In genomic region chr11:67228731-67229130, GRCm38 (mm10) we compare ENCODE assay signal across 24 mouse cellular contexts. TPM values are rescaled to one million over a fixed set of nuclear protein-coding genes. Genes with fewer than 3 reads are reported as not detected.
DNase-seq lines count a peak whose midpoint lies in the region; ATAC-seq and TF ChIP-seq lines count a peak whose summit lies in the region.
"Had no signal": no experiment of that assay in that cellular context is flagged by ENCODE, and none has a peak within 500 bp of the region (broad histone marks: within the 10 kb centered on the region; RNA-seq: fewer than 3 reads in every experiment).

No protein-coding gene starts in this region.

- 73% methylated on average over 3 of the region's 3 CpGs for WGBS in lung, embryonic 14.5 days

- no peak overlapping the region for H3K9ac ChIP-seq in lung, embryonic 14.5 days
- H3K9ac ChIP-seq: embryonic facial prominence, embryonic 12.5 days; forebrain, embryonic 13.5 days; forebrain, embryonic 15.5 days; forebrain, postnatal 0 days had no signal

- H3K4me2 ChIP-seq in lung, embryonic 14.5 days, result no peak overlapping the region
- H3K4me2 ChIP-seq: embryonic facial prominence, embryonic 12.5 days; forebrain, embryonic 13.5 days; forebrain, embryonic 15.5 days had no signal

- H3K27me3 ChIP-seq in lung, embryonic 14.5 days (ENCODE audit: insufficient read depth, low read length), result no peaks in the 10 kb centered on the region
- H3K27me3 ChIP-seq: embryonic facial prominence, embryonic 12.5 days; forebrain, embryonic 13.5 days; forebrain, embryonic 15.5 days had no signal

- peak overlapping the region; percentile 94 for H3K27ac ChIP-seq in gastrocnemius, adult 2 months
- no peak overlapping the region for H3K27ac ChIP-seq in lung, embryonic 14.5 days (ENCODE audit: low read depth)
- H3K27ac ChIP-seq: embryonic facial prominence, embryonic 10.5 days; embryonic facial prominence, embryonic 12.5 days; forebrain, embryonic 13.5 days; forebrain, embryonic 15.5 days had no signal

- H3K36me3 ChIP-seq in lung, embryonic 14.5 days (ENCODE audit: insufficient read depth), result no peaks in the 10 kb centered on the region
- H3K36me3 ChIP-seq: embryonic facial prominence, embryonic 10.5 days; embryonic facial prominence, embryonic 12.5 days; forebrain, embryonic 15.5 days had no signal

- TF ChIP-seq CTCF in gastrocnemius, adult 2 months (IDR thresholded peaks at IDR 0.05), result no peak
- TF ChIP-seq CTCF in lung, embryonic 14.5 days (IDR thresholded peaks at IDR 0.05; ENCODE audit: low read depth), result no peak

- H3K4me3 ChIP-seq in gastrocnemius, adult 2 months, result no peak overlapping the region; the same call in 1 of the 2 replicates
- H3K4me3 ChIP-seq in lung, embryonic 14.5 days (ENCODE audit: low read depth, low read length), result no peak overlapping the region
- H3K4me3 ChIP-seq: embryonic facial prominence, embryonic 10.5 days; embryonic facial prominence, embryonic 12.5 days; forebrain, embryonic 13.5 days; forebrain, embryonic 15.5 days had no signal

- no peaks in the 10 kb centered on the region for H3K4me1 ChIP-seq in lung, embryonic 14.5 days (ENCODE audit: insufficient read depth)
- H3K4me1 ChIP-seq: embryonic facial prominence, embryonic 10.5 days; embryonic facial prominence, embryonic 12.5 days; forebrain, embryonic 13.5 days; forebrain, embryonic 15.5 days had no signal

- no peak for DNase-seq in gastrocnemius, adult 2 months
- DNase-seq in gastrocnemius, postnatal 25 days, result no peak
- DNase-seq in lung, embryonic 14.5 days, result peak; percentile 5
- DNase-seq in lung, postnatal 36 days, result no peak
- DNase-seq in brain, adult 2 months (ENCODE audit: low read depth, low spot score), result peak; percentile 59
- DNase-seq in telencephalon, adult 2 months (ENCODE audit: low read depth, low spot score), result peak; percentile 46
- DNase-seq: adrenal gland, adult 2 months; adrenal gland, postnatal 10 days; adrenal gland, postnatal 25 days; cerebellum, adult 11-12 months; cerebellum, adult 2 months; cerebellum, adult 9-10 months; cerebellum, postnatal 10 days; cerebellum, postnatal 25 days; forebrain, postnatal 0 days had no signal

- ATAC-seq in lung, embryonic 14.5 days (ENCODE audit: insufficient read depth), result no peak
- no peak for ATAC-seq in activated CD4-positive, CD25-positive, alpha-beta regulatory T cell, adult 4 months
- ATAC-seq: forebrain, embryonic 13.5 days; forebrain, embryonic 15.5 days; forebrain, postnatal 0 days had no signal

- intact Hi-C loops in gastrocnemius, adult 2 months (cut with DNase I), result no loop called here

- no peaks in the 10 kb centered on the region for H3K9me3 ChIP-seq in lung, embryonic 14.5 days (ENCODE audit: low read depth, low read length)
- H3K9me3 ChIP-seq: embryonic facial prominence, embryonic 10.5 days; embryonic facial prominence, embryonic 12.5 days; forebrain, embryonic 13.5 days; forebrain, embryonic 15.5 days had no signal

RNA-seq across cellular contexts. Expression of gene Myh4, which starts 9.1 kb away (rescaled TPM):
- over 10,000 TPM; 14,648 to 28,741 TPM for total RNA-seq in gastrocnemius, adult 2 months (2021)
- total RNA-seq in gastrocnemius, postnatal 25 days (2021), result over 10,000 TPM; 20,146 to 24,206 TPM
- 0.03 TPM in 1 of 2 replicates, not detected in the other for polyA plus RNA-seq in lung, embryonic 14.5 days (2014; fragmentation: Nextera tagmentation; extraction: Ambion mirVana)
- under 1 TPM in 1 of 2 experiments, not detected in 1; 0.09 TPM for polyA plus RNA-seq in activated CD4-positive, CD25-positive, alpha-beta regulatory T cell, adult 4 months (2017; shearing (Covaris generic))
- total RNA-seq: adrenal gland, adult 2 months; adrenal gland, postnatal 25 days; MEL had no signal
- polyA plus RNA-seq: adrenal gland, adult 2 months; C2C12; cerebellum, adult 2 months; forebrain, embryonic 11.5 days; forebrain, embryonic 13.5 days; forebrain, embryonic 15.5 days had no signal

RNA-seq across cellular contexts. Expression of gene Myh1, which starts 28.9 kb away (rescaled TPM):
- total RNA-seq in gastrocnemius, adult 2 months (2021), result 1,000 to 10,000 TPM; 1,466 to 5,880 TPM
- 1,000 to 10,000 TPM; 3,929 to 5,903 TPM for total RNA-seq in gastrocnemius, postnatal 25 days (2021)
- polyA plus RNA-seq in lung, embryonic 14.5 days (2014; fragmentation: Nextera tagmentation; extraction: Ambion mirVana), result not detected in 2 replicates
- not detected for polyA plus RNA-seq in activated CD4-positive, CD25-positive, alpha-beta regulatory T cell, adult 4 months (2017; shearing (Covaris generic))
- total RNA-seq: MEL had no signal
- polyA plus RNA-seq: adrenal gland, adult 2 months; cerebellum, adult 2 months; embryonic facial prominence, embryonic 10.5 days; forebrain, embryonic 11.5 days had no signal

RNA-seq across cellular contexts. Expression of gene Myh8, which starts 48.2 kb away (rescaled TPM):
- total RNA-seq in gastrocnemius, adult 2 months (2021), result 100 to 1,000 TPM; 172 to 287 TPM
- 100 to 1,000 TPM; 217 to 253 TPM for total RNA-seq in gastrocnemius, postnatal 25 days (2021)
- polyA plus RNA-seq in lung, embryonic 14.5 days (2014; fragmentation: Nextera tagmentation; extraction: Ambion mirVana), result 0.22 and 0.28 TPM in 2 replicates
- polyA plus RNA-seq in activated CD4-positive, CD25-positive, alpha-beta regulatory T cell, adult 4 months (2017; shearing (Covaris generic)), result under 1 TPM in 1 of 2 experiments, not detected in 1; 0.28 TPM
- total RNA-seq: adrenal gland, adult 2 months; adrenal gland, postnatal 25 days; MEL had no signal
- polyA plus RNA-seq: adrenal gland, adult 2 months; C2C12; forebrain, embryonic 11.5 days had no signal

RNA-seq across cellular contexts. Expression of gene Myh2, which starts 57.9 kb away (rescaled TPM):
- total RNA-seq in gastrocnemius, adult 2 months (2021), result 1,000 to 10,000 TPM; 1,238 to 3,712 TPM
- 1,000 to 10,000 TPM; 1,544 to 1,819 TPM for total RNA-seq in gastrocnemius, postnatal 25 days (2021)
- polyA plus RNA-seq in lung, embryonic 14.5 days (2014; fragmentation: Nextera tagmentation; extraction: Ambion mirVana), result not detected in 2 replicates
- not detected for polyA plus RNA-seq in activated CD4-positive, CD25-positive, alpha-beta regulatory T cell, adult 4 months (2017; shearing (Covaris generic))
- total RNA-seq: adrenal gland, adult 2 months; adrenal gland, postnatal 25 days; ES-E14; MEL had no signal
- polyA plus RNA-seq: adrenal gland, adult 2 months; C2C12; cerebellum, adult 2 months; forebrain, embryonic 11.5 days; forebrain, embryonic 13.5 days; forebrain, embryonic 15.5 days had no signal

Comparison
In these comparisons a context has a peak if more than half of its experiments do, and no peak if none do; other contexts are left out.
1. DNase-seq: peak in lung, embryonic 14.5 days (single experiment), brain, adult 2 months (single experiment) and telencephalon, adult 2 months (single experiment); none in gastrocnemius, adult 2 months (single experiment), gastrocnemius, postnatal 25 days (single experiment) and lung, postnatal 36 days (single experiment).